Mouse (Mus musculus) midbrain, embryonic 11.5 days (tissue): ENCODE data around the gene Col20a1. TPM values are rescaled to one million over a fixed set of nuclear protein-coding genes. Genes with fewer than 3 reads are reported as not detected.

Source experiments
- ATAC-seq: fragments of 200-750 bp; cut with Nextera tagmentation; 2 replicates; pipeline ENCODE4 v1.8.0; 2017; ENCODE audit warnings: moderate TSS enrichment, moderate library complexity; ENCODE audit not compliant: low FRiP score
- DNase-seq: peaks from one replicate; pipeline ENCODE4 v3.0.0; 2015; ENCODE audit warnings: low spot score; ENCODE audit errors: missing footprints
- H3K27ac ChIP-seq: fragments of 300-500 bp; sonication (generic); 2 replicates; pipeline ENCODE4 v1.5.1; 2014; ENCODE audit warnings: low read depth, low read length
- H3K27me3 ChIP-seq: fragments of 300-500 bp; sonication (generic); 2 replicates; pipeline ENCODE4 v1.6.1; 2014; ENCODE audit warnings: mild to moderate bottlenecking, low read length, moderate library complexity, mixed read lengths; ENCODE audit not compliant: control insufficient read depth, insufficient read depth
- H3K36me3 ChIP-seq: fragments of 300-500 bp; sonication (generic); 2 replicates; pipeline ENCODE4 v1.6.1; 2014; ENCODE audit warnings: mild to moderate bottlenecking, low read length, moderate library complexity, mixed read lengths; ENCODE audit not compliant: control insufficient read depth, insufficient read depth
- H3K4me1 ChIP-seq: fragments of 300-500 bp; sonication (generic); 2 replicates; pipeline ENCODE4 v1.6.1; 2014; ENCODE audit warnings: low read length; ENCODE audit not compliant: control insufficient read depth, insufficient read depth
- H3K4me2 ChIP-seq: fragments of 300-500 bp; sonication (generic); 2 replicates; pipeline ENCODE4 v1.6.1; 2014; ENCODE audit warnings: mild to moderate bottlenecking, moderate library complexity
- H3K4me3 ChIP-seq: fragments of 300-500 bp; sonication (generic); 2 replicates; pipeline ENCODE4 v1.5.1; 2014; ENCODE audit warnings: low read depth, low read length
- H3K9ac ChIP-seq: fragments of 300-500 bp; sonication (generic); 2 replicates; pipeline ENCODE4 v1.6.1; 2014; ENCODE audit warnings: low read length
- H3K9me3 ChIP-seq: fragments of 300-500 bp; sonication (generic); 2 replicates; pipeline ENCODE4 v1.6.1; 2016; ENCODE audit warnings: low read length; ENCODE audit not compliant: control insufficient read depth
- WGBS: fragments of 180-500 bp; shearing (Covaris S2); extraction: QIAGEN DNeasy Blood & Tissue Kit; methylation state at CpG from one replicate; pipeline ENCODE4 v1.1.7; 2014; 5-methylcytosine and 5-hydroxymethylcytosine counted together
- polyA plus RNA-seq: library from polyadenylated mRNA; unstranded; fragments of >200 nt; fragmentation: Nextera tagmentation; extraction: Ambion mirVana; gene quantifications from 2 replicates; pipeline ENCODE4 v1.2.1, GENCODE M21; 2014

Col20a1 gene
- polyA plus RNA-seq, 1 experiment from 2014 or later: 0.26 TPM

DNA sequence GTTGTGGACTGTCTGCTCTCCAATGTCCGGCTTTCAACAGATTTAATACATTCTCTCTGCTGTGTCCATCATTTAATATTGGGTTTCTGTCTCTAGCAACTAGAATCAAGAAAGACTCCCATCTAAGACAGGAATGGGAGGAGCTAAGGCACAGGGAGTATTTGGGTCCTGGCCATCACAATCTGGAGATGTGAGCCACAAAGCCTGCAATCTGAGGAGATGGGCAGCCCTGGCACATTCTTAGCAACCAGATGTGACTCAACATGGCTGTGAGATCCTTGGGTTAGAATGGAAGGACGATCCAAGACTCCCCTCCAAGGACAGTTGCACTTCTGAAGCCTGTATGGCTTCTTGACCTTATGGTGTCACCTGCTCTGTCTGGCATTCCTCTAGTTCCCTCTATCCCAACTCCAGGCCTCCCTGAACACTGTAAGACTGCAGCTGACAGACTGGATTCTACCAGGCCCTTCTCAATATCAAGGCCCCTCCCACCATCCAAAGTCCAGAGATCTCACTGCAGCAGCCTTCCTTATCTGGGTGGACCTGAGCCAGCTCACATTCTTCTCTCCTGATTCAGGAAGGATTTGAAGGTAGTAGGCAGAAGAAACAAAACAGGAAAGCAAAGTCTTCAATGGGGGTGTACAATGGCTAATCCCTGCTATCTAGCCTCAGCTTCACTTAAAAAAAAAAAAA is 23.6 kb upstream of the Col20a1 start:
- H3K9me3 ChIP-seq: no peaks in the 10 kb centered on the region
- H3K4me3 ChIP-seq: no peak overlapping the region
- WGBS: 72% methylated on average over 2 of the region's 2 CpGs
- peaks cover 9% of the 10 kb centered on the region for H3K4me1 ChIP-seq
- H3K27ac ChIP-seq: no peak overlapping the region
- no peak overlapping the region for H3K9ac ChIP-seq
- no peaks in the 10 kb centered on the region for H3K36me3 ChIP-seq
- ATAC-seq (no peak), DNase-seq (no peak)
- H3K4me2 ChIP-seq: no peak overlapping the region
- H3K27me3 ChIP-seq: no peaks in the 10 kb centered on the region

DNA sequence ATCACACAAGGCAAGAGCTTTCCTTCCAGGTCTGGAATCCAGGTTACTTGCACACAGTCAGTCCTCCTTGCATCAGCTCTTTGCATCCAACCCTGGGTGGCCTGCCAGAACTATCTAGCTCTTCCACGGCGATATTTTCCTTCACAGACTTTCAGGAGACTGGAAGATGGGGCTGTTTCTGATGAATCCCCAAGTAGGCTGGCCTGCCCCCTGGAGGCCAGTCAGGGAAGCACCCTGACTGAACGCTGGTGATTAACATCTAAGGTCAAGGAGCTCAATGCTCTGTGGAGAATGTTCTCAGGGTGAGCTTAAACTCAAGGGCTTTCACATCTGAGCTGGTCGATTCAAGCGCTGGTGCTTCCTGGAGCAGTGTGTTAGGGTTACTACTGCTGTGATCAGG is 22.4 kb upstream of the Col20a1 start:
- H3K4me2 ChIP-seq: no peak overlapping the region

DNA sequence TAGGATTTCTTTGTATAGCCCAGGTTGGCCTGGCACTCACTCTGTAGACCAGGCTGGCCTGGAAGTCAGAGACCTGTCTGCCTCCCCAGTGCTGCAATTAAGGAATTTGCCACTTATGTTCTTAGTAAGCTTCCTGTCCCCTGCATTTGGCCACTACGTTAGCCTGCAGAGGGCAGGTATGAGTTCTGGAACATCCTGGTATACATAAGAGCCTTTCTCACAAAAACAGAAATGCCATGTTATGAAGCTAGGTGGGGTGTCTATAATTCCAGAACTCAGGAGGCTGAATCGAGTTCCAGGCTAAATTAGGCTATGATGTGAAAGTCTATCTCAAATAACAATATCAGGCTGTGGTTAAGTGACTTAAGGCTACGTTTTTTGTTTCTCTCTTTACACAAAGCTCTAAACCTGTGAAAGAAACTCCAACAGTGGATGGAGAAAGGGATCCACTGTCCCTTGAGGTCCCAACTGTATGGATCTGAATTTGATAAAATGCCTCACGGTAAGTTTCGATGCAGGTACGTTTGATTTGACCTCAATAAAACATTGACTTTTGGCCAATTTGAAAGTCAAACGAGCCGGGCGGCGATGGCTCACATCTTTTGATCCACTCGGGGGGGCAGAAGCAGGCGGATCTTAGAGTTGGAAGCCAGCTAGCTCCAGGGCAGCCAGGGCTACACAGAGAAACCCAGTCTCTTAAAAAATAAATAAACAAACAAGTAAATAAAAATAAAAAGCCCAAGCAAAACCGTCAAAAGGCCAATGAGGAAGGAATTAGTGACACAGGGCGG is 20.0 kb upstream of the Col20a1 start:
- WGBS: 17% methylated on average over 14 of the region's 14 CpGs
- no peaks in the 10 kb centered on the region for H3K27me3 ChIP-seq
- H3K27ac ChIP-seq: peak overlapping the region; percentile 69; the same call in 1 of the 2 replicates
- H3K9ac ChIP-seq: peak overlapping the region; percentile 94
- H3K9me3 ChIP-seq: no peaks in the 10 kb centered on the region
- peaks cover 4% of the 10 kb centered on the region; the same call in 1 of the 2 replicates for H3K36me3 ChIP-seq
- peak overlapping the region; percentile 93 for H3K4me3 ChIP-seq
- H3K4me1 ChIP-seq: peaks cover 13% of the 10 kb centered on the region
- H3K4me2 ChIP-seq: peak overlapping the region; percentile 92
- no peak for DNase-seq
- no peak for ATAC-seq

More for the DNA sequence above, 22.4 kb upstream of the Col20a1 start:
- Histone ChIP-seq H3K27ac (no peak overlapping the region), H3K9me3 (no peaks in the 10 kb centered on the region), H3K36me3 (no peaks in the 10 kb centered on the region), H3K4me1 (peaks cover 13% of the 10 kb centered on the region), H3K9ac (no peak overlapping the region), H3K27me3 (no peaks in the 10 kb centered on the region), H3K4me3 (no peak overlapping the region)
- ATAC-seq (peak; percentile 30; the same call in 1 of the 2 replicates), DNase-seq (peak; percentile 98)
- 3% methylated on average over 5 of the region's 5 CpGs for WGBS

DNA sequence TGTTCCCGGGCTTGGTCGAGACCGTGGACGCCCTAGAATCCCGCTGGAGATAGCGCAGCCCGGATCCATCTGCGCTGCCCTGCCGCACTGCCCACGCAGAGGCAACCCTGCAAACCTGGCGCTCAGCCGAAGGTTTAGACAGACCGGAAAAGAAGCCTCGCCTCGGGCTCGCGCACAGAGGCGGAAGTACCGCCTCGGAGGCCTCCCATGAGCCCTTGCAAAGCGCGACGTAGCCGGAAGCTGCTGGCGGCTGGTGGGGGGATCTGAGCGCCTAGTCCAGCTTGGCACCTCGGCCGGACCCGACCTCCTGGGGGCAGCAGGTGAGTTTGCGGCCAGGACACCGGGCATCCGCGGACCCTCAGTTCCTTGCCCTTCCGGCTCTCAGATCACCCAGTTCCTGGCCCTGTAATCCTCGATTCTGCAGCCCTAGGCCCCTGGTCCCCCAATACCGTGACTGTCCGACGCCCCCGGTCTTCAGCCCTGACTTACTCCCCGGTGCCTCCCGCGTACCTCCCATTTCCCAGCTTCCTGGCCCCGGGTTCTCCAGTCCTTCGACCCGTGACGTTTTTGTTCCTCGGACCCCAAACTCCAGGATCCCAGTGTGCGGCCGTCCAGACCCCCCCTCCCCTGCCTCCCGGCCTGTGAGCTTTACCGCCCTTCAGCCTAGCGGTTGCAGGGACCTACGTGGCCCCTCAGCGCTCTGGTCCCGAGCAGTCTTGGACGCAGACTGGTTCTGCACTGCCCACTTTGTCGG is 19.1 kb upstream of the Col20a1 start, which contains the start of gene Arfgap1:
TSS of gene Arfgap1 (plus strand) at position 216 of the 754 bp plus-strand sequence.
- H3K27ac ChIP-seq: peak within 1 kb of the TSS; percentile 69
- no peaks in the 10 kb centered on the region for H3K9me3 ChIP-seq
- under 1% methylated on average over 57 of the region's 57 CpGs for WGBS
- H3K36me3 ChIP-seq: peaks cover 12% of the 10 kb centered on the region; the same call in 1 of the 2 replicates
- H3K4me2 ChIP-seq: peak within 1 kb of the TSS; percentile 92
- H3K4me3 ChIP-seq: peak within 1 kb of the TSS; percentile 93
- ATAC-seq (peak; percentile 91), DNase-seq (peak; percentile 97)
- peaks cover 13% of the 10 kb centered on the region for H3K4me1 ChIP-seq
- no peaks in the 10 kb centered on the region for H3K27me3 ChIP-seq
- peak within 1 kb of the TSS; percentile 94 for H3K9ac ChIP-seq

DNA sequence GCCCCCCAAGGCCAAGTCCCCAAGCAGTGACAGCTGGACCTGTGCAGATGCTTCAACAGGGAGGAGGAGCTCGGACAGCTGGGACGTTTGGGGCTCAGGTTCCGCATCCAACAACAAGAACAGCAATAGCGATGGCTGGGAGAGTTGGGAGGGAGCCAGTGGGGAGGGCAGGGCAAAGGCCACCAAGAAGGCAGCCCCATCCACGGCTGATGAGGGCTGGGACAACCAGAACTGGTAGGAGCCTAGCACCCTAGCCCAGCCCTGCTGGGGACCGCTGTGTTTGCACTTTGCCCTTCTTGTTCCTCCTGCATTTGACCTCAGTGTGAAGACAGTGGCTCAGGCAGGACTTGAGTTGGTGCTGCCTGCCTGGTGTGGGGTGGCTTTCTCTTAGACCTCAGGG is 5.2 kb upstream of the Col20a1 start:
- H3K27me3 ChIP-seq: no peaks in the 10 kb centered on the region
- WGBS: 82% methylated on average over 6 of the region's 6 CpGs
- DNase-seq: no peak
- H3K4me3 ChIP-seq: no peak overlapping the region
- H3K4me2 ChIP-seq: no peak overlapping the region
- no peaks in the 10 kb centered on the region for H3K9me3 ChIP-seq
- no peak overlapping the region for H3K27ac ChIP-seq
- H3K9ac ChIP-seq: no peak overlapping the region
- H3K4me1 ChIP-seq: no peaks in the 10 kb centered on the region
- peaks cover 28% of the 10 kb centered on the region for H3K36me3 ChIP-seq
- no peak for ATAC-seq

DNA sequence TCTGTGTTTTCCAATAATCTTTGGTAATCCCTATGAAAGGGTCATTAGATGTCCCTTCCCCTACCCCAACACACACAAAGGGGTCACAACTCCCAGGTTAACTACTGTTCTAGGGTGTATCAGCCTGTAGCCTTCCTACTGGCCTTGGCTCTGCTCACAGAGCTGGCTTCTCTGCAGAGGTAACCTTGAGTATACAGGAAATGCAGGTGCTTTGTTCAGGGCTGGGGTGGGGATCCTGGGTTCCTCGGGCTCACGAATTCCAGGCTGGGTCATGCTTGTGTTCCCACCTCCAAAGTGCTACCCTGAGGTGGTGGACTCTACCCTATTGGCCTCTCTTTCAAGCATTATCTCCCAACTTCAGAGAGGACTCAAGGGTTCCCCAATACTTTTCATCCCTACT is 700 bp upstream of the Col20a1 start:
- Histone ChIP-seq H3K9me3 (no peaks in the 10 kb centered on the region), H3K36me3 (peaks cover 6% of the 10 kb centered on the region), H3K4me3 (no peak overlapping the region), H3K27me3 (no peaks in the 10 kb centered on the region), H3K27ac (no peak overlapping the region), H3K9ac (no peak overlapping the region), H3K4me2 (no peak overlapping the region), H3K4me1 (peaks cover 7% of the 10 kb centered on the region)
- 80% methylated on average over 2 of the region's 2 CpGs for WGBS
- no peak for DNase-seq
- no peak for ATAC-seq

DNA sequence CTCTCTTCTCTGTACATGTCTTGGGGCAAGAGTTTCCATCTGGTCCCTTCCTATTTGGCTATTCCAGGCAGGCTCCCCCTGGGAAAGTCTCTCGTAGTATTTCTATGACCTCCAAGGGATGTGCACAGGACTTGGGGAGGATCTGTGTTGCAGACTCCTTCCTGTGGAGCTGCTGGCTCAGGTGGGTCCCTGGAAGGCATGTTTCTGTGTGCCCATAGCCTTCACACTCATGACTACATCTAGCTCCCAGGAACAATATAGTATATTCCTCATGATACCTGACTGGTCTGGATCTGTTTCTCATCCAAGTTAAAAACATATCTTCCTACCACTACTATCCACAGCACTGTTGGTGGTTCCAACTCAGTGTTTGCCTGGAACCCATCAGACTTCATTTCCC is 666 bp downstream of the Col20a1 start:
- H3K4me2 ChIP-seq: no peak overlapping the region
- peaks cover 2% of the 10 kb centered on the region for H3K36me3 ChIP-seq
- H3K27me3 ChIP-seq: no peaks in the 10 kb centered on the region
- ATAC-seq (no peak), DNase-seq (peak; percentile 82)
- no peak overlapping the region for H3K4me3 ChIP-seq
- no peak overlapping the region for H3K9ac ChIP-seq
- H3K9me3 ChIP-seq: no peaks in the 10 kb centered on the region
- WGBS: 70% methylated on average over 1 of the region's 1 CpGs
- no peak overlapping the region for H3K27ac ChIP-seq
- peaks cover 7% of the 10 kb centered on the region for H3K4me1 ChIP-seq

DNA sequence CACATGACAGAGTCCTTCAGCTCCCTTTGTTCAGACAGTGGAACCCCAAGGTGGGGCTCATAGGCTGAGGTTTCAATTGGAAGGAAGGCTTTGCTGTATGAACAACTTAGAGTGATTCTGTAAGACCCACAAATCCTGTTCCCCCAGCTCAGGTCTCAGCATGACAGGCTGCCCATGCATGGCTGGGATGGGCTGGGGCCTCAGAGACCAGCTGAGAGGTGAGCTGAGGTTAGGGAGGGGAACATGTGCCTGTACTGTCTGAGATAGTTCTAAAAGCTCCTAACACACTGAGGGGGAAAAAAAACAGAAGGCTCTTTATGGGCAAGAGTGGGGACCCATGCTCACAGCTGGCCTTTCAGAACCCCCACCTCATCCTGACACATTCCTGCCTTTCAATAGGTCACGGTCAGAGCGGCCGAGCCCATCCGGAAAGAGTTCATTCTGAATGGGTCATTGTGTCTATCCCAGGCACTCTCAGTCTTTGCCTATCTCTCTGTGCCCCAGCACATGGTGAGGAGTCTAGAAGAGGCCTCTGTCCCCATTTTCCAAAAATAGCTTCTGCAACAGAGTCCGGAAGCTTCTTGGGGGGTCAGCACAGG is 1.2 kb downstream of the Col20a1 start:
- Histone ChIP-seq H3K27me3 (no peaks in the 10 kb centered on the region), H3K27ac (no peak overlapping the region), H3K4me2 (no peak overlapping the region), H3K9ac (no peak overlapping the region; the same call in 1 of the 2 replicates), H3K4me3 (no peak overlapping the region), H3K9me3 (no peaks in the 10 kb centered on the region), H3K4me1 (peaks cover 7% of the 10 kb centered on the region), H3K36me3 (no peaks in the 10 kb centered on the region)
- ATAC-seq (peak; percentile 54; the same call in 1 of the 2 replicates), DNase-seq (peak; percentile 82)
- 53% methylated on average over 5 of the region's 5 CpGs for WGBS
